Mouse (Mus musculus) kidney, adult 9 months (tissue): Measurements from ENCODE around the gene Mfsd11.

ENCODE experiments used
- DNase-seq: peaks from one replicate; pipeline ENCODE4 v3.0.0; 2022

Gene Mfsd11

GRCm38 (mm10) chr11:116852291-116852890 lies at the start of gene Mfsd11:
Mfsd11 (plus strand) TSS chr11:116852440.
- peak; percentile 80 for DNase-seq

DNA sequence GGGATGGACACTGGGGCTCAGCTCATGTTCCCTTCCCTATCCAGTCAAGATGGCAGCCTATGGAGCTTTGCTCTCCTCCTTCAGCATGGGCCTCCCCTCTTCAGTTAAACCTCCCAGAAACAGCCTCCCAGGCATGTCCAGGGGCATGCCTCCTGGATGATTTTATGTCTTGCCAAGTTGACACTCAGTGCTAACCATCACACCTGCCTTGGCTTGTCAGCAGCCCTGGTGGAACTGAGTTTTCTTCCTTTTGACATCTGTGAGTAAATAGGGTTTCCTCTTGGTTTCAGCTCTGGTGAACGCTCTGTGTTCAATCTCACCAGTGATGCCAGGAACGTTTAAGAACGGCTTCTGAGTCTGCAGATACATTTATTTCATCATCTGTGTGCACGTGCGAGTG lies 49.5 kb upstream of the Mfsd11 start:
- no peak for DNase-seq

GRCm38 (mm10) chr11:116806136-116807071 lies 45.8 kb upstream of the Mfsd11 start:
- no peak for DNase-seq

- no peak for DNase-seq
These were observed 45.1 kb upstream of the Mfsd11 start for GRCm38 (mm10) chr11:116807116-116807515.

GRCm38 (mm10) chr11:116807526-116807925 lies 44.7 kb upstream of the Mfsd11 start:
- DNase-seq = no peak

GRCm38 (mm10) chr11:116807938-116808606 lies 44.2 kb upstream of the Mfsd11 start:
- DNase-seq = peak; percentile 89

DNA sequence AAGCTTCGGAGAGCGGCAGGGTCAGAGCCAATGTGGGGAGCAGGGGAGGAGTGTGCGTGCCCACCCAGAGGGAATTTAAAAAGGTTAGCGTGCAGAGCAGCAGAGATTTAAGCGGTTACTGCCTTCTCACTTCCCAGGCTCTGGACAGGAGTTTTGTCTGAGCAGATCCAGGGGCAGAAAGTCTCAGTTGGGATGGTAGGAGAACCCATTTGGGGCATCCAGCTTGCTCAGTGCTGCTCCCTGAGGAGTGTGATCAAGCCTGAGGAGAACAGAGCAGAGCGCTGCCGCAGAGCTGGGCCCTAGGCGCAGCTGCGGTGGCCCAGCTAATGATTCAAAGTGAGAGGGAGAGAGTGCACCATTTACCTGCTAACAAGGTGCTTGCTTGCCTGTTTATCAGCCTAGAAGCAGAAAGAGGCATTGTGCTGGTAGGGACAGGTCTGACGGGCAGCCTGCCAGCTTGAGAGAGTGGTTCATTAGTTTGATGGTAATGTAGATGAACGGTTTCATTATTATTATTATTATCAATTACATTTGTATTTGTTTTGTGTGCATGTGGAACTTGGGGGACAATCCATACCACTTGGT lies 43.3 kb upstream of the Mfsd11 start:
- no peak for DNase-seq

GRCm38 (mm10) chr11:116809520-116809919 lies 42.7 kb upstream of the Mfsd11 start:
- no peak for DNase-seq

DNA sequence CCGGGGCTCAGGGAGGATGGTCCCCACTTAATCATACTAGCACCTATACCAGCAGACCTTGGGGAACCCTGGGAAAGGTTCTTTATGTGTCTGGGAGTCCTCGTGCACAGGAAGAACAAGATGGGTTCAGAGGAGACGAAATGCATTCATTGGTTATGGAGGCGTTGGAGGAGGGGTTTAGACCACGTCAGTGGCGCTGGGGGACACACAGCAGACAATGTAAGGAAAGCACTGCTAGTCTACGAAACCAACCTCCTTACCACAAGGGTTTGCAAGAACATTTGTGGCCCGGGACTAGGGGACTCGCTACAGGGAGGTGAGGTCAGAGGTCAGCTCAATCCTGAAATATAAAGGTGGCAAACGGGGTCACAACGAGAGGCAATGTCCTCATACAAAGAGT lies 41.7 kb upstream of the Mfsd11 start:
- no peak for DNase-seq

- DNase-seq = peak; percentile 35
These were observed 41.0 kb upstream of the Mfsd11 start for GRCm38 (mm10) chr11:116810983-116811901.

DNA sequence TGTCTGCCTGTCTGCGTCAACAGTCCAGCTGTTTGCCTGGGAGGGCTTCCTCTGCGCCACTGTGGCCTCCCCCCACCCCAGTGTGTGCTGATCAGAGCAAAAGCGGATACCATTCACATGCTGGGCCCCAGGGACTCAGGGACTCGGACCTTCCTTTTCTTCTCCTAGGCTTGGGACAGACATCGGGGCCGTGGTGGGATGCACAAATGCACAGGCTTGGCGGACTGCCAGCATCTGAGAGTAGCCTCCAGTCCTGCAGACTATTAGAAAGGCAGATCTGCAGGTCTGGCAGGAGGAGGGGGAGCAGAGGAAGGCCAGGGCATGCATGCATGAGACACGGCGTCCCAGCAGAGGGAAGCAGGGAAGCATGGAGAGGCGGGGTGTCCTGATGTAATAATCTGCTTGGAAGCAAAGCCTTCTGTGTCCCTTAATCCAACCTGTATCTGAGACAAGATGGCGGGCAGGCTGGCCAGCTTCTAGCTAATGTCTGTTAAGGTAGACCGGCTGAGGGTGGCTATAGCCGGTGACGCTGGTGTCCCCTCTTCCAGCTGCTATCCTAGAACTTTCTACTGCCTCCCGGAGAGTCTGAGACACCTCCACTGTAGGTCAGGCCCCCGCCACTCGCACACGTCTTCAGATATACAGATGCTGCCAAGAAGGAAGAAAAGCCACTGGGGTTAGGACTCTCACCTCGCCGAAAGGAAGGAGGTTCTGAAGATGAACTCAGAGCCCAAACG lies 39.3 kb upstream of the Mfsd11 start:
- no peak for DNase-seq

DNA sequence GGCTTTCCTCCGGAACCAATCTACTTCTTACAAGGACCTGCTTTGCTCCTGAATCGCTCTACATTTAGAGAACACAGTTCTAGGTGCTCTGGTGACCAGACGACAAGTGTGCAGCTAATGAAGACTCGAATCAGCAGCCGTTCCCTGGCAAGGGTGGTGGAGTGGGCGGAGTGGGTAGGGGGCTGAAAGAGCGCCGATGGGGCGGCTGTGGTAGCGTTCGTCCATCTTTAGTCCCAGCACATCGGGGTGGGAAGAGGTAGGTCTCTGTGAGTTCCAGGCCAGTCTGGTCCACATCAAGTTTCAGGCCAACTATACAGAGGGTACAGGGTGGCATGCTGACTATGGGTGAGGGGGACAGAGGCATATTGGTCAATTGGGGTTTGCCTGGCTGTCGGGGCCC lies 38.6 kb upstream of the Mfsd11 start:
- no peak for DNase-seq

GRCm38 (mm10) chr11:116814076-116814883 lies 38.0 kb upstream of the Mfsd11 start:
- DNase-seq = peak; percentile 64

DNA sequence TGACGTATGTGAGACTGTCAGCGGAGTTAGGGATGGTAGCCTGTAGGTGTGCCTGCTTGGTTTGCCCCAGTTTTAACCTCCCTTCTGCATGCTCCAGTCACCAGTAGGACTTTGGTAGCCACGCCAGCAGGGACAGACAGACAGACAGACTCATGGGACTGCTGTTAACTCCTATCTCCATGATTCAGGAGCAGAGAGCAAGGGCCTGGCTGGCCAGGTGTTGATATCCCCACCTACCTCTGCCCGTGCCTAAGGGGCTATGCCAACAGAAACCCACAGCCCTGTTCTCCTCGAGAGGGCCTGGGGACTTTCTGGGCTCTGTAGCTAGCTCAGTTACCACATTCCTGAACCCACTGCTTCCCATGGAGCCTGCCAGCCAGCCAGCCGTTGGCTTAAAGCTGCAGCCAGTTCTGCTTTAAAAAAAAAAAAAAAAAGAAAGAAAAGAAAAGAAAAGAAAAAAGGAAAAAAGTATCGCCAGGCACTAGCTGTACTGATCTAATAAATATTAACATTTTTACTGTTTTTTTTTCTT lies 37.3 kb upstream of the Mfsd11 start:
- DNase-seq = no peak

GRCm38 (mm10) chr11:116816769-116817168 lies 35.5 kb upstream of the Mfsd11 start:
- no peak for DNase-seq

DNA sequence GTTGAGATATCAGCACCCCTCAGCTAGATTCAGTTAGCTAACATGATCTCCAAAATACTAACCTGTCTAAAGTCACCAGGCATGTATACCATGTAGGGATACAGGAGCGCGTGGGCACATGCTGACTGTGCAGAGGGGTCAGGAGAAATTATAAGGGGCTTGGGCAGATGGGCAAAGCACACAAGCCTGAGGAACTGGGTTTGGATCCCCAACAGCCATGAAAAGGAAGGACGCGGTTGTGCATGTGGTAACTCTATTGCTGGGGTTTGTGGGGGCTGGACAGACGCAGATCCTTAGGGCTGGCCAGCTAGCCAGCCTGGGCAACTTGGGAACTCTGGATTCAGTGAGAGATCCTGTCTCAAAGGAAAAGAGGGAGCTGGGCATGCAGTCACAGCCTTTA lies 34.7 kb upstream of the Mfsd11 start:
- no peak for DNase-seq

DNA sequence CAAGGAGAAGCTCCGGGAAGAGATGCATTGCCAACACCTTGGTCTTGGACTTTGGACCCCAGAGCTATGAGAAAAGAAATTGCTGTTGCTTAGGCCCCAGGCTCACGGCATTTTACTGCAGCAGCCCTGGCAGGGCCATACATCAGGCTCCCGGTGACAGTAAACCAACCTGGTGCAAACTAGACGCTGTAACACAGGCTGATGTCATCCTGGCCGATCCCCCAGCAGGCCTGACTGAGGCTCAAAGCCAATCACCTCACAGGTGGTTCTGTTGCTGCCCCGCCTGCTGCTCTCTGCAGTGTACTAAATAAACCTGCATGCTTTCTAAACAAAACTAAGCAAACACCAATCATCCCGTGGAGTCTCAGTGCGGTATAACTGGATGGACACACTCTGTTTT lies 33.5 kb upstream of the Mfsd11 start:
- peak; percentile 32 for DNase-seq

DNA sequence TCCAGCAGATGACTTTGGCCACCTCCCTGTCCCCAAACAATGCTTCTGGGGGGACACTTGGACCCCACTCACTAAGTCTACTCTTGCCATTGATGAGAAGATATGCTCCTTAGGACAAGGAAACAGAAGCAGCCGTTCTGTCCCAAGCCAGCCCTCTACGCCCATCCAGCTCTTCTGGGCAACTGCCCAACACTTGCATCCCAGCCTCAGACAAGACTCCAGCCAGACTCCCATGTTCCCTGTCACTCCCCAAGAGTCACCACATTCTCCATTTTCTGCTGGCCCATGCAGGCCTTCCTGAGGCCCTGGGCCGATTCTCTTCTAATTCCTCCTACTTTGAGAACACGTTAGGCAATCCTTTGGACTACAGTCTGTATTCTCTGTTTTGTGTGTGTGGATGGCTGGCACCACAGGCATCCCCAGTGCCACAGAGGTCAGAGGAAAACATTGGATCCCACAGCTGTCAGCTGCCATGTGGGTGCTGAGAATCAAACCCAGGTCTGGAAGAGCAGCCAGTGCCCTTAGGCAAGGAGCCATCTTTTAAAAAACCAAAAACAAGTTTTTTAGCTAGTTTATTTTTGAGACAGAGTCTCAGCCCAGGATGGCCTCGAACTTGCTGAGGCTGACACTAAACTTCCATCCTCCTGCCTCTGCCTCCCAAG lies 32.2 kb upstream of the Mfsd11 start:
- no peak for DNase-seq

DNA sequence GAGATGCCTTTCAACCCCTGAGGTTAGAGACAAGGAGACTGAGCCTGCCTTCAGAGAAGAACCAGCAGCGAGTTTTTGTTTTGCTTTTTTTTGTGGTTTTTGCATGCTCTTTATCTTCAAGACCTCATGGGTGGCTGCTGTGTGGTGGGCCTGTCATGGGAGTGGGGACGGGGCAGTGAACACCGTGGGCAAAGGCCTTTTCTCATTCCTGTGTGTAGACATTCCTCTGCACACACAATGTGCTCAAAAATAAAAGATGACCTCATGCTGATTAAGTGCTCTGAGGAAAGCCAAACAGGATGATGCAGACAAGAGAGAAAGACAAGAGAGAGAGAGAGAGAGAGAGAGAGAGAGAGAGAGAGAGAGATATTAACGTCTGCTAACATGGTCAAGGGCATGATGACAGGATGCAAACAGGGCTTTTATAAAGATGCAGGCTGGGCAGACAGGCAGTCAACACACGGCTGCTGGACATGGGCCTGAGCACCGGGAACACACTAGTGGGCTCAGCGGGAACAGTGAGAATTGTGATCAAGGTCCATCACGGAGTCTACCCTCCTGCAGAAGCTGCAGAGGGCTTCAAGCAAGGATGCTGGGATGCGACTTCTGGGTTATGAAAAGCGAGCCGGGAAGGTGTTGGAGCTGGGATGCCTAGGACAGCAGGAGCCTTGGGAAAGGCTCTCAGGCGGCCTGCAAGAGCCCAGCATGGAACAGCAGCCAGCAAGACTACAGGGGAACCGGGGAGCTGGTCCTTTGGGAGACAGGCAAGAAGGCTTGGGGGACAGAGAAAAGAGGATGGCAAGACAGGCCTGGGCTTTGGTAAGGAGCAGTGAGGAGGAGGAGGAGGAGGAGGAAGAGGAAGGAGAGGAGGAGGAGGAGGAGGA lies 30.9 kb upstream of the Mfsd11 start:
- no peak for DNase-seq
